Mouse (Mus musculus) adipose tissue, adult 10 weeks (tissue): Measurements from ENCODE around the gene Klhdc7b. TPM values are rescaled to one million over a fixed set of nuclear protein-coding genes. Genes with fewer than 3 reads are reported as not detected.

Experiments
- polyA plus RNA-seq: library from polyadenylated mRNA; stranded (reverse); fragments of 350-450 nt; fragmentation: Illumina TruSeq; extraction: RNeasy Lipid Tissue Mini Kit (QIAGEN cat#74804); gene quantifications from one replicate; pipeline ENCODE4 v1.2.3, GENCODE M21; 2014; ENCODE audit warnings: low read depth, low replicate concordance

Klhdc7b gene
- not detected for polyA plus RNA-seq

DNA sequence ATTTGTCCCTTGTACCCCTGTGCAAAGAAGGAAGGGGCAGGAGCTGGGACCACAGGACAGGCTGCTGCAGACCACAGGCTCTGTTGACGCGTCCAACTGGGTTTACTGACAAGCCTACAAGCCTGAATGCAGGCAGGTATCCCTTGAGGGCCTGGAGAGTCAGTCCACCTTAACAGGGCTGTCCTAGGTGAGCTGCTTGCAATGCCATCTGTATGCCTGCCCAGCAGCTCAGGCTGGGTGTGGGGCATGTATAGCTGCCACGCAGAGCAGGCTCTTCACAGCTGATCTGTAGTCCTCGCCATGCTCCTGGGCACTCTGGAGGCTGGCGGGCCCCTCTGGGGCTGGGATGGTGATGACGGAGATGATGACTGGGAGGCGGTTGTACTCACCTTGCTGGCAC is at the start of gene Klhdc7b:
Gene Klhdc7b (plus strand): TSS at position 301 of the 400 bp plus-strand sequence.

DNA sequence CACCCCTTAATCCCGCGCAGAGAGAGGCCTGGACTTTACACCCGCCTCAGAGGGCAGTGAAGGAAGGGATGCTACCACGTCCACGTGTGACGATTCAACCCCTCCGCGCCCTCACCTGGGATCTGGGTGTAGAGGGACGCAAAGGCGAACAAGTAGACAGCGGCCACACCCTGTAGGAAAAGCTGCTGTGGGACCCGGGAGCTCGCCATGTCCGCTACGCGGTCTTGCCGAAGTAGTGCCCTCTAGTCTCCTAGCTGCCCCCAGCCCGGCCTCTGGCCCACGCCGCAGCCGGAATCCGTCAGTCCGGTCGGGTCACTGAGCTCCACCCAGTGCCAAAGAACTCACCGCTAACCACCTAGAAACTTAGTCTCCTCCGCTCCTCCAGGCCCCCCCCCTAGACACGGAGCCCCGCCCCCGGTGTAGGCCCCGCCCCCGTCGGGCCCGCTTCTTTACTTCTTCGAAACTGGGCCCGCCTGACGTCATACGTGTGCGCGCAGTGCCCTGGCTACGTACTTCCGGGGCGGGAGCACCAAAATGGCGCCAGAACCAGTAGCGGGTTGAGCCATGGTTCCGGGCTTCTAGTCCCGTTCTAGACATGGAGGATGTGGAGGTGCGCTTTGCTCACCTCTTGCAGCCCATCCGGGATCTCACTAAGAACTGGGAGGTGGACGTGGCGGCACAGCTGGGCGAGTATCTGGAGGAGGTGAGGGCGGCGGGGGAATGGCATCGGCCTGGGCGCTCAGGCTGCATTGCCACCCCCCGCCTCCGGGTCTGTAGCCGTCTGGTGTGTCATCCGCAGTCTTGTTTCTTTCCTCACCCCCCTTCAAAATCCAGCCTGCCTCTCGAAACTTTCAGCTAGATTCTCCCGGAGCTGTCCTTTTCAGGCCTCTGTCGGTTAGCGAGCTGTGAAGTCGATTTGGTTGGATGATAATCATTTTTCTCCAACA is 29.2 kb upstream of the Klhdc7b start, which contains the start of the genes Lmf2 and Ncaph2:
Gene Lmf2 (minus strand): TSS at position 419 of the 947 bp plus-strand sequence.
Gene Ncaph2 (plus strand): TSS at position 479 of the 947 bp plus-strand sequence.

DNA sequence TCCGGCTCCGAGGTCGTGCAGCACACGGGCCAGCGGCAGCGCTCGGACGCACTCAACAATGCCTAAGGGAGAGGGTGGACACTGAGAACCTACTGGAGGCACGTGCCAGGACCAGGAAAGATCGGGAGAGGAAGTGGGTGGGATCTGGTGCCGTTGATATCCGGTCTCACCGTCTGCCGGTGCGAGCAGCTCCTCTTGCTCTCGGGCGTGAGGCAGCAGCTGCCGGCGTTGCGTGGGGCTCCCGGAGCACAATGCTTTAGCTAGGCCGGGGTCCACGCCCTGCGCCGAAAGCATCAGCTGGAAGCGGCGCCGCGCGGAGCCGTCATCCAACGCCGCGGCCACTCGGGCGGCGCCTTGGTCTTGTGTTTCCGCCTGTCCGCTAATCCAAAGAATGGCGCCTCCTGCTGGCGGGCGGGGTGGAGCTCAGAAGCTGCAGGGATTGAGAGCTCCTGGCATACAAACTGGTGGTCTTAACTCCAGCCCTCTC is 10.9 kb upstream of the Klhdc7b start, which contains the start of gene Sco2:
Gene Sco2 (minus strand): TSS at position 85 of the 487 bp plus-strand sequence.

DNA sequence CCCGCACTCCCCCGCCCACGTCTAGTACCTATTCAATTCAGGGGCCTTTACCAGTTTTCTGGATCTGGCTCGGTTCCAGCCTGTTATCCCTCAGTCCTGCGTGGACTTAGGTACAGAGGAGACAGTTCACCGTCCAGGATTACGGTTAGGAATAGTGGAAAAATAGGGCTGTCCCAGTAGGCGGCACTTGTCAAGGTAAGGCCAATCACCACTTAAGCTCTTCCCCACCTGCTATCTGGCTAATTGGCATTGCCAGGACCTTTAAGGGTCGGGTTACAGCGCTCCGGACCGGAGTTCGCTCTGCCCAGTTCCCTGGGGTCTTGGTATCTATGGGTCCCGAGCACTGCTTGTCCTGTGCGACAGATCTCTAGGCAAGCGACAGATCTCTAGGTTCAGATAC is 7.8 kb upstream of the Klhdc7b start, which contains the start of gene Tymp:
Gene Tymp (minus strand): TSS at position 83 of the 400 bp plus-strand sequence.

DNA sequence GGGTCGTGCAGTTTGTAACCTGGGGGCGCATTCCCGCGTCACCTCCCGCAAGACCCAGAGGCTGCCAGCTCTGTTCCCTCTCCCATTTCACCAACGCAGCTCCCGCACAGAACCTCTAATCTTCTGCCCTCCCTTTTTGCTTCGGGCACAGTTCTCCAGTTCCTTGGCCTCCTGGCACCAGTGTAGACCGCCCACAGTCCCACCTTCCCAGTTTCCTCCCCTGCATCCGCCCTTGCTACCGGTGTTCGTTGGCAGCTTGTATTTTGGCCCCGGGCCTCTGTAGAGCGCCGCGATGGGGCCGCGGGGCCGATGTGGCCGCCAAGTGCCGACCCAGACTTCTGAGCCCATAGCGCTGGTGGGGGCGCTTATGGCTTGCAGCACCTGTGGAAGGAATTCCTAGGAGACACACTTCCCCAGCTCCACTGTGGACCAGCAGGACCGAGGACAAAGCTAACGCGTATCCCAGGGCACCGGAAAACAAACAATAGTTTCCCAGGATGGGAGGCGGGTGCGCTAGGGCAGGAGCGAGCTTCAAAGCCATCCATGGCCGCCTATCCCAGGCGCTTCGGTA is 5.8 kb upstream of the Klhdc7b start, which contains the start of gene Odf3b:
Gene Odf3b (minus strand): TSS at position 452 of the 571 bp plus-strand sequence.

DNA sequence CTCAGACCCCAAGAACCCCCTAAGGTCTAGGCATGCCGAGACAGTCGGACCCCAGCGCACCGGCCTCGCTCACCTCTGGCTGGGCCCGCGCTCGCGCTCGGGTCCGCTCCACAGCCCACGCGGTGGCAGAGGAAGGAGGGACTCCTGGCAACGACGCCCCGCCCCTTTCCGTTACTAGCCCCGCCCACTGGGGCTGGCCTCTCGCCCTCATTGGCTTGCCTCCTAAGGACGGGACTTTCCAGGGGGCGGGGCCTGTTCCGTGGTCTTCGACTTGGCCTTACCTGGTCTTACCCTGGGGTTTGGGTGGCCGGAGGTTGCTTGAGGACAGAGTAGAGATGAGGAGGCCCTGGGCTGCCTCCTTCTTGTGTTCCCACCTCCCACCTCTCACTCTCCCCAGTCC is 25.4 kb downstream of the Klhdc7b start, which contains the start of gene Syce3:
Gene Syce3 (minus strand): TSS at position 386 of the 400 bp plus-strand sequence.

DNA sequence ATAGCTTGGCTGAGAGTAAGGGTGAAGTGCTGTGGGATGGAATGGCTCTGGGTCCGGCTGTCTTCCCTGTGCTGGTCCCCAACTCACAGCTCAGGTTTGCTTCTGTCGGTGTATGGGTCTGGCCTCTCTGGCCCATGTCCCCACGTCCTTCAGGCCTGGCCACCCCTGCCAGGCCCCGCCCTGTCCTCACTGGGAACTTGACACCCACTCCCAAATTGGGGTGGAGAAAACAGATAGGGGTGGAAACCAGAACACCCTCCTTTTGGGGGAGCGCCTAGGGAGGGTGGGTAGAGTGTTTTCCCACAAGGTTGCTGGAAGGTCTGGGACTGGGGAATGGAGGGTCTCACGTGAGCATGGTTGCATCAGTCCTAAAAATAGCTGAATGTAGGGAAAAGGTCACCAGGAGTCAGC is 41.0 kb downstream of the Klhdc7b start, which contains the start of gene Cpt1b:
Gene Cpt1b (minus strand): TSS at position 153 of the 411 bp plus-strand sequence.

DNA sequence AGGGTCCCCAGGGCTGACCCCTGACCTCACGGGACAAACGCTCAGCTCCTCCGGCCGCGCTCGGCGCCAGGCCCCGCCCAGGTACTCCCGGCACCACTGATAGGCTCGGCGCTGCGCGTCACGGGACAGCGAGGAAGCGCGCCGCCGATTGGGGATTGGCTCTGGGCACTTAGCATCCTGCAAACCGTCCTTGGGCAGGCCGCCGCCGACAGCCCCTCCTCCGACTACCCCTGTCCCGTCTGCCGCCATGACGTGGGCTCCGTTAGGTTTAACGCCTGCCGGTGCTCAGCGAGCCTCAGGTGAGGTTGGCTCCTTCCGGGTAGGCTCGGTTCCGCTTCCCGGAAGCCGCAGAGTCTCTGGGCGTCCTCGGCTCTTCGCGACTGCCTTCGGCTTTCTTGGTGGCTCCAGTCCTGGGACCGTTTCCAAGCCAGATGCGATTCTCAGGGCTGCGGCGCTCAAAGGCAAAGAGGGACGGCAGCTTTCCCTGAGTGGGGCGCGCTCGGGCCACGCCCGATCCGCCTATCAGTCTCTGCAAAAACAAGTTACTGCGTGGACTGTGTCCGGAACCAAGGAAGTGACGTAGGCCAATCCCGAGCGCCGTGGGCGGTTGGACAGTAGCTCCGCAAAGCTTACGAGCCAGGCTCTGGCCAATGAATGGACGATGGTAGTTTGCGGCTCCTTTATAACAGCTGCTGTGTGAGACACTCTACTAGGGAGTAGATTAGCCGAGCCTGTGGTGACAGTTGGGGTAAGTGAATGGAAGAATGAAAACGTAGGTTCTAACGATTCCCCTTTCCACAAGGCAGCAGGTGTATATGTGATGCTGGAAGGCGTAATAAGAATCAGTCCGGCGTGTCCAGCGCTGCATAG is 44.9 kb downstream of the Klhdc7b start, which contains the start of the genes C730034F03Rik, Gm44502 and Chkb:
Gene C730034F03Rik (plus strand): TSS at position 238 of the 870 bp plus-strand sequence.
Gene Gm44502 (minus strand): TSS at position 345 of the 870 bp plus-strand sequence.
Gene Chkb (minus strand): TSS at position 557 of the 870 bp plus-strand sequence.

Other genes with a start within 250 kb of the Klhdc7b start
- gene Mapk12, start 244.2 kb upstream of the Klhdc7b start, polyA plus RNA-seq: 21.4 TPM
- gene Mapk11, start 235.3 kb upstream of the Klhdc7b start, polyA plus RNA-seq: 19.2 TPM
- 86.5 TPM for gene Plxnb2, start 204.1 kb upstream of the Klhdc7b start, polyA plus RNA-seq
- gene Dennd6b, start 188.4 kb upstream of the Klhdc7b start, polyA plus RNA-seq: 9.0 TPM
- 28.3 TPM for gene Ppp6r2, start 173.4 kb upstream of the Klhdc7b start, polyA plus RNA-seq
- gene Sbf1, start 69.6 kb upstream of the Klhdc7b start, polyA plus RNA-seq: 51.1 TPM
- gene Adm2, start 62.2 kb upstream of the Klhdc7b start, polyA plus RNA-seq: not detected
- gene Miox, start 50.5 kb upstream of the Klhdc7b start, polyA plus RNA-seq: not detected
- gene Lmf2, start 29.3 kb upstream of the Klhdc7b start, polyA plus RNA-seq: 32.8 TPM
- gene Ncaph2, start 29.2 kb upstream of the Klhdc7b start, polyA plus RNA-seq: 63.2 TPM
- 11.2 TPM for gene Sco2, start 11.1 kb upstream of the Klhdc7b start, polyA plus RNA-seq
- gene Tymp, start 7.9 kb upstream of the Klhdc7b start, polyA plus RNA-seq: 1.2 TPM
- 7.9 TPM for gene Odf3b, start 5.6 kb upstream of the Klhdc7b start, polyA plus RNA-seq
- 2.0 TPM for gene Syce3, start 25.6 kb downstream of the Klhdc7b start, polyA plus RNA-seq
- 5.2 TPM for gene Cpt1b, start 40.9 kb downstream of the Klhdc7b start, polyA plus RNA-seq
- 2.6 TPM for gene C730034F03Rik, start 44.7 kb downstream of the Klhdc7b start, polyA plus RNA-seq
- gene Gm44502, start 44.8 kb downstream of the Klhdc7b start, polyA plus RNA-seq: 0.07 TPM
- 58.0 TPM for gene Chkb, start 45.0 kb downstream of the Klhdc7b start, polyA plus RNA-seq
- gene Mapk8ip2, start 69.0 kb downstream of the Klhdc7b start, polyA plus RNA-seq: 1.3 TPM
- gene Arsa, start 92.5 kb downstream of the Klhdc7b start, polyA plus RNA-seq: 25.1 TPM
- 13.8 TPM for gene Shank3, start 114.7 kb downstream of the Klhdc7b start, polyA plus RNA-seq
- 2.9 TPM for gene Acr, start 183.4 kb downstream of the Klhdc7b start, polyA plus RNA-seq
- gene Rabl2, start 207.0 kb downstream of the Klhdc7b start, polyA plus RNA-seq: 21.9 TPM